Mouse (Mus musculus) liver, postnatal 0 days (tissue): ENCODE results near the gene Ncor2. TPM values are rescaled to one million over a fixed set of nuclear protein-coding genes. Genes with fewer than 3 reads are reported as not detected.

Experiments used
- ATAC-seq: fragments of 200-750 bp; cut with Nextera tagmentation; 2 replicates; pipeline ENCODE4 v1.8.0; 2017; ENCODE audit warnings: mild to moderate bottlenecking, moderate library complexity
- DNase-seq: peaks from one replicate; pipeline ENCODE4 v3.0.0-alpha.2; 2016
- H3K27ac ChIP-seq: fragments of 300-500 bp; sonication (generic); 2 replicates; pipeline ENCODE4 v1.5.1; 2014; ENCODE audit warnings: antibody characterized with exemption, moderate library complexity, mild to moderate bottlenecking, low read depth
- H3K27me3 ChIP-seq: fragments of 300-500 bp; sonication (generic); 2 replicates; pipeline ENCODE4 v1.6.1; 2014; ENCODE audit warnings: low read length, control low read depth, mixed read lengths; ENCODE audit not compliant: insufficient read depth
- H3K36me3 ChIP-seq: fragments of 300-500 bp; sonication (generic); replicated peaks from 2 replicates; pipeline ENCODE4 v1.6.1; 2014; ENCODE audit warnings: mild to moderate bottlenecking, control low read depth, low read length, moderate library complexity, mixed read lengths; ENCODE audit not compliant: insufficient read depth
- H3K4me1 ChIP-seq: fragments of 300-500 bp; sonication (generic); 2 replicates; pipeline ENCODE4 v1.6.1; 2014; ENCODE audit warnings: antibody characterized with exemption, mild to moderate bottlenecking, control low read depth; ENCODE audit not compliant: insufficient read depth
- H3K4me2 ChIP-seq: fragments of 300-500 bp; sonication (generic); 2 replicates; pipeline ENCODE4 v1.6.1; 2014; ENCODE audit warnings: low read depth, mild to moderate bottlenecking, low read length, moderate library complexity, mixed read lengths
- H3K4me3 ChIP-seq: fragments of 300-500 bp; sonication (generic); 2 replicates; pipeline ENCODE4 v1.5.1; 2014; ENCODE audit warnings: low read depth, low read length
- H3K9ac ChIP-seq: fragments of 300-500 bp; sonication (generic); replicated peaks from 2 replicates; pipeline ENCODE4 v1.6.1; 2014; ENCODE audit warnings: mild to moderate bottlenecking, moderate library complexity
- H3K9me3 ChIP-seq: fragments of 300-500 bp; sonication (generic); 2 replicates; pipeline ENCODE4 v1.6.1; 2016; ENCODE audit warnings: mild to moderate bottlenecking, control low read depth, low read length, mixed read lengths
- CTCF ChIP-seq: sonication (generic); IDR thresholded peaks from 2 replicates; pipeline ENCODE4 v1.5.1; 2016; ENCODE audit warnings: antibody characterized with exemption, low read depth
- EP300 ChIP-seq: IDR thresholded peaks from 2 replicates; pipeline ENCODE4 v1.6.1; 2016; ENCODE audit warnings: antibody characterized with exemption, low read depth, mild to moderate bottlenecking
- WGBS: fragments of 180-500 bp; shearing (Covaris S2); extraction: QIAGEN DNeasy Blood & Tissue Kit; methylation state at CpG from one replicate; pipeline ENCODE4 v1.1.7; 2014; ENCODE audit not compliant: insufficient replicate concordance; 5-methylcytosine and 5-hydroxymethylcytosine counted together
- polyA plus RNA-seq: library from polyadenylated mRNA; unstranded; fragments of >200 nt; fragmentation: Nextera tagmentation; extraction: Ambion mirVana; gene quantifications from 2 replicates; pipeline ENCODE4 v1.2.1, GENCODE M21; 2015

Ncor2 gene
- polyA plus RNA-seq, 1 experiment from 2014 or later: 3.1 TPM

GRCm38 (mm10) chr5:125110722-125111121, 68.3 kb downstream of the Ncor2 start:
- ATAC-seq: no peak
- Histone ChIP-seq H3K4me3 (no peak overlapping the region), H3K4me2 (no peak overlapping the region), H3K27ac (no peak overlapping the region), H3K36me3 (no peaks in the 10 kb centered on the region; the same call in none of the 2 replicates), H3K27me3 (no peaks in the 10 kb centered on the region), H3K9ac (no peak overlapping the region), H3K4me1 (peaks cover 2% of the 10 kb centered on the region; the same call in 1 of the 2 replicates), H3K9me3 (no peaks in the 10 kb centered on the region)
- WGBS: 85% methylated on average over 3 of the region's 3 CpGs
- no peak for TF ChIP-seq EP300
- no peak for TF ChIP-seq CTCF
- no peak for DNase-seq

DNA sequence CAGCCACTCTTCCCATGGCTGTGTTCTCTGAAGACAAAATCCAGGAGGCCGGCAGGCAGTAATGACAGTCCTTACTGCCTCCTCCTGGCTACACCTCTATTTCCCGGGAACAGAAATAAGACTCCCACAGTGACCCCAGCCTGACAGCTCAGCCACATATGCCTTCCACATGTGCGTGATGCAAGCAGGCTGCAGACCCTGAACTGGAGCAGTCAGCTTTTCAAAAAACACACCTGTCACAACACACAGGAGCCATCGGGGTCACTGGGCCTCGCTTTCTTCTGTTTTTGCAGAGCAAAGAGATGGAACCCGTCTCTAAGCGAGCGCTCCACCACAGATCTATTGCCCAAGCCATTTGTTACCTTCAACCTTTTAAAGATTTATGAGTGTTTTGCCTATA, 68.8 kb downstream of the Ncor2 start:
- DNase-seq: no peak
- H3K4me1 ChIP-seq: peaks cover 2% of the 10 kb centered on the region; the same call in 1 of the 2 replicates
- H3K9me3 ChIP-seq: no peaks in the 10 kb centered on the region
- no peak overlapping the region for H3K4me2 ChIP-seq
- no peak overlapping the region for H3K4me3 ChIP-seq
- 89% methylated on average over 8 of the region's 8 CpGs for WGBS
- no peak overlapping the region for H3K9ac ChIP-seq
- H3K36me3 ChIP-seq: peaks cover under 1% of the 10 kb centered on the region
- H3K27ac ChIP-seq: no peak overlapping the region
- ATAC-seq: no peak
- H3K27me3 ChIP-seq: no peaks in the 10 kb centered on the region
- TF ChIP-seq CTCF: no peak
- TF ChIP-seq EP300: no peak

- no peak overlapping the region for H3K4me2 ChIP-seq
- no peak for TF ChIP-seq EP300
- peak; percentile 76; the same call in 1 of the 2 replicates for TF ChIP-seq CTCF
- peaks cover 3% of the 10 kb centered on the region for H3K36me3 ChIP-seq
- DNase-seq: peak; percentile 71
- peaks cover 2% of the 10 kb centered on the region; the same call in 1 of the 2 replicates for H3K4me1 ChIP-seq
- no peaks in the 10 kb centered on the region for H3K27me3 ChIP-seq
- peak; percentile 16 for ATAC-seq
- no peak overlapping the region for H3K4me3 ChIP-seq
- H3K9me3 ChIP-seq: no peaks in the 10 kb centered on the region
- 53% methylated on average over 11 of the region's 11 CpGs for WGBS
- H3K27ac ChIP-seq: no peak overlapping the region
- no peak overlapping the region for H3K9ac ChIP-seq
These were observed 71.9 kb downstream of the Ncor2 start for GRCm38 (mm10) chr5:125107011-125107651.

- ATAC-seq: peak; percentile 58; the same call in 1 of the 2 replicates
- Histone ChIP-seq H3K9ac (no peak overlapping the region), H3K4me3 (no peak overlapping the region), H3K27me3 (no peaks in the 10 kb centered on the region), H3K4me2 (no peak overlapping the region; the same call in 1 of the 2 replicates), H3K4me1 (peaks cover 2% of the 10 kb centered on the region; the same call in 1 of the 2 replicates), H3K36me3 (peaks cover 9% of the 10 kb centered on the region), H3K27ac (0 out of 2 replicates have a peak overlapping the region, but pooled peaks have one; percentile 11), H3K9me3 (no peaks in the 10 kb centered on the region; the same call in 1 of the 2 replicates)
- peak; percentile 53 for DNase-seq
- 44% methylated on average over 16 of the region's 16 CpGs for WGBS
- TF ChIP-seq CTCF (no peak), EP300 (no peak)
These were observed 72.8 kb downstream of the Ncor2 start for GRCm38 (mm10) chr5:125106191-125106590.

DNA sequence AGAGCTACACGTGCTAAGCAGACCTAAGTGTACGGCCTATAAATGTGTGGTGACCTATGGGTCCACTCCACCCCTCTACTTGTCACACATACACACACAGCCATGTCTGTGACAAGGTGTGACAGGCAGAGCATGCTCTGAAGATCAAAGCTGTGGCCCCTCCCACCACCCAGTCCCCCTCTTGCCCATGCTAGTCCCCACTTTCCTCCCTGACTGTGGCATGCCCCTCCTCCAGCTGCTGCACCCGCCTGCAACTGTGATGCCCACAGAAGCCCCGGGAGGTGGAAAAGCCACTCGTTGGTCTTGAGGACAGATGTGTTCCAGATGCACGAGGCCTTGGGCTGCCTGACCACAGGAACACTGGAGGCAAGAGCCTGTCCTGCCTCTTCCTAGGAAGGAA, 74.2 kb downstream of the Ncor2 start:
- no peak overlapping the region for H3K9ac ChIP-seq
- no peaks in the 10 kb centered on the region; the same call in 1 of the 2 replicates for H3K9me3 ChIP-seq
- H3K27me3 ChIP-seq: no peaks in the 10 kb centered on the region
- no peak overlapping the region for H3K4me2 ChIP-seq
- 48% methylated on average over 6 of the region's 6 CpGs for WGBS
- no peak overlapping the region for H3K27ac ChIP-seq
- ATAC-seq (no peak), DNase-seq (no peak)
- no peak overlapping the region for H3K4me3 ChIP-seq
- peaks cover 2% of the 10 kb centered on the region; the same call in 1 of the 2 replicates for H3K4me1 ChIP-seq
- H3K36me3 ChIP-seq: peaks cover 9% of the 10 kb centered on the region
- TF ChIP-seq EP300: no peak
- no peak for TF ChIP-seq CTCF

- TF ChIP-seq EP300 (no peak), CTCF (no peak)
- no peak overlapping the region for H3K9ac ChIP-seq
- H3K9me3 ChIP-seq: no peaks in the 10 kb centered on the region; the same call in 1 of the 2 replicates
- no peaks in the 10 kb centered on the region for H3K27me3 ChIP-seq
- H3K27ac ChIP-seq: no peak overlapping the region
- no peak overlapping the region for H3K4me2 ChIP-seq
- H3K4me3 ChIP-seq: no peak overlapping the region
- WGBS: 34% methylated on average over 6 of the region's 6 CpGs
- DNase-seq (no peak), ATAC-seq (no peak)
- H3K4me1 ChIP-seq: peaks cover 2% of the 10 kb centered on the region; the same call in 1 of the 2 replicates
- H3K36me3 ChIP-seq: peaks cover 9% of the 10 kb centered on the region; the same call in 1 of the 2 replicates
These were observed 75.6 kb downstream of the Ncor2 start for GRCm38 (mm10) chr5:125103396-125103795.
